Mouse (Mus musculus): Measurements from ENCODE around the gene Ucp3. TPM values are rescaled to one million over a fixed set of nuclear protein-coding genes. Genes with fewer than 3 reads are reported as not detected.
A peak's percentile ranks its signal among the peaks of the same experiment; 100 is the strongest.

Gene Ucp3
- polyA plus RNA-seq, 1 experiment from 2014 or later = not detected

GRCm38 (mm10) chr7:100448985-100449384, 23.8 kb upstream of the Ucp3 start:
- H3K27ac ChIP-seq (ENCODE audit: low read depth, low read length) = no peak overlapping the region
- WGBS = 94% methylated on average over 3 of the region's 3 CpGs
- no peak overlapping the region for H3K9ac ChIP-seq (ENCODE audit: low read length)
- H3K4me2 ChIP-seq (ENCODE audit: low read length) = no peak overlapping the region
- no peak for DNase-seq (ENCODE audit: low spot score)
- H3K4me1 ChIP-seq (ENCODE audit: control insufficient read depth, insufficient read depth, low read length) = no peaks in the 10 kb centered on the region
- no peaks in the 10 kb centered on the region for H3K9me3 ChIP-seq (replicated peaks; ENCODE audit: control insufficient read depth, low read length)
- no peak for ATAC-seq
- no peaks in the 10 kb centered on the region for H3K27me3 ChIP-seq (replicated peaks; ENCODE audit: control insufficient read depth, insufficient read depth, low read length)
- peaks cover 92% of the 10 kb centered on the region for H3K36me3 ChIP-seq (ENCODE audit: control insufficient read depth, insufficient read depth, low read length)
- no peak overlapping the region for H3K4me3 ChIP-seq (ENCODE audit: low read depth, low read length)

GRCm38 (mm10) chr7:100458153-100458552, 14.6 kb upstream of the Ucp3 start:
- ATAC-seq (no peak), DNase-seq (ENCODE audit: low spot score) (no peak)
- Histone ChIP-seq H3K4me2 (ENCODE audit: low read length) (no peak overlapping the region), H3K27me3 (replicated peaks; ENCODE audit: control insufficient read depth, insufficient read depth, low read length) (no peaks in the 10 kb centered on the region), H3K27ac (ENCODE audit: low read depth, low read length) (no peak overlapping the region), H3K4me3 (ENCODE audit: low read depth, low read length) (no peak overlapping the region), H3K9me3 (replicated peaks; ENCODE audit: control insufficient read depth, low read length) (no peaks in the 10 kb centered on the region), H3K36me3 (ENCODE audit: control insufficient read depth, insufficient read depth, low read length) (peaks cover 82% of the 10 kb centered on the region), H3K9ac (ENCODE audit: low read length) (no peak overlapping the region), H3K4me1 (ENCODE audit: control insufficient read depth, insufficient read depth, low read length) (no peaks in the 10 kb centered on the region)
- 57% methylated on average over 1 of the region's 1 CpGs for WGBS

DNA sequence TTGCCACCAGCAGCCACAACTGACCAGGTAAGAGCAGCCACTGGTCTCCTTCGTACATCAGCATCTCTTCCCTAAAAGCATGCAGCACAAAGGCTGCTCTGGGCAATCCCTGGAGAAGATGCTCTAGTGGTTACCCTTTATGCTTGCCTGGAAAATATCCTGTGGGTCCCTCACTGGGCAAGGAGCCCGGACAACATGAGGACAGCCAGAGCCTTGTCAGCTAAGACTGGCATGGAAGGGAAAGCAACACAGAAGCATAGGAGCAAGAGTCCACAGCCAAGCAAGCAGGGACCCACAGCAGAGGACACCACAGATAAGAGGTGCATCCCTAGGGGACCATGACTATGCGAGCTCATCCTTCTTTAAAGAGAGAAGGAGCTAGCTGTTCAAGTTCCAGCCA, 12.9 kb upstream of the Ucp3 start:
- peaks cover 76% of the 10 kb centered on the region for H3K36me3 ChIP-seq (ENCODE audit: control insufficient read depth, insufficient read depth, low read length)

DNA sequence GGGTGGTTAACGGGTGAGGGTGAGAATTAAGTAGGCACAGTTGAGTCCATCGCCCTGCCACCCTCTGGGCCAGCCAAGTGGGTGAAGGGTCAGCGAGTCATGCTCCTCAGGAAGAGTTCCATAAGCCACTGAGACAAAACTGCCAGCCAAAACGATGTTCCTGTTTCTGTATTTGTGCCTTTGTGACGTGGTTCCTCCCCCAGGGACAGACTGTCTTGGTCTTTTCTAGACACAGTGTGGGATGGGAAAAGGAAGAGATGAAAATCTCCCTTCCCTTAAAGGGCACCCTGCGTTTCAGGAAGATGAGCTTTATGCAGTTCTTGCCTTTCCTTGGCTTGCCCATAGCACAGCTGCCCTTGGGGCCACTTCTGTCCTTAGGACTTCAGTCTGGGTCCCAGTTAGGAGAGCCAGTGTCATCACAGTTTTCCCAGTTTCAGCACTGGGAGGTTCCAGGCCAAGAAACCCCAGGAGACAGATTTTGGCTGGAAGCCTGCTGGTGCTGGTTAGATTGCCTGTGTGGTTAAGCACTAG, 11.1 kb upstream of the Ucp3 start:
- Histone ChIP-seq H3K36me3 (ENCODE audit: control insufficient read depth, insufficient read depth, low read length) (peaks cover 70% of the 10 kb centered on the region), H3K9me3 (replicated peaks; ENCODE audit: control insufficient read depth, low read length) (no peaks in the 10 kb centered on the region), H3K27me3 (replicated peaks; ENCODE audit: control insufficient read depth, insufficient read depth, low read length) (no peaks in the 10 kb centered on the region), H3K4me1 (ENCODE audit: control insufficient read depth, insufficient read depth, low read length) (no peaks in the 10 kb centered on the region), H3K4me3 (ENCODE audit: low read depth, low read length) (no peak overlapping the region), H3K27ac (ENCODE audit: low read depth, low read length) (no peak overlapping the region), H3K9ac (ENCODE audit: low read length) (no peak overlapping the region), H3K4me2 (ENCODE audit: low read length) (no peak overlapping the region)
- no peak for ATAC-seq
- WGBS = 84% methylated on average over 6 of the region's 6 CpGs
- DNase-seq (ENCODE audit: low spot score) = no peak

More for the DNA sequence above, 12.9 kb upstream of the Ucp3 start:
- H3K4me1 ChIP-seq (ENCODE audit: control insufficient read depth, insufficient read depth, low read length) = no peaks in the 10 kb centered on the region
- H3K9me3 ChIP-seq (replicated peaks; ENCODE audit: control insufficient read depth, low read length) = no peaks in the 10 kb centered on the region
- no peak overlapping the region for H3K9ac ChIP-seq (ENCODE audit: low read length)
- WGBS = 97% methylated on average over 3 of the region's 3 CpGs
- ATAC-seq = no peak
- no peaks in the 10 kb centered on the region for H3K27me3 ChIP-seq (replicated peaks; ENCODE audit: control insufficient read depth, insufficient read depth, low read length)
- DNase-seq (ENCODE audit: low spot score) = no peak
- no peak overlapping the region for H3K27ac ChIP-seq (ENCODE audit: low read depth, low read length)
- H3K4me2 ChIP-seq (ENCODE audit: low read length) = no peak overlapping the region
- H3K4me3 ChIP-seq (ENCODE audit: low read depth, low read length) = no peak overlapping the region

DNA sequence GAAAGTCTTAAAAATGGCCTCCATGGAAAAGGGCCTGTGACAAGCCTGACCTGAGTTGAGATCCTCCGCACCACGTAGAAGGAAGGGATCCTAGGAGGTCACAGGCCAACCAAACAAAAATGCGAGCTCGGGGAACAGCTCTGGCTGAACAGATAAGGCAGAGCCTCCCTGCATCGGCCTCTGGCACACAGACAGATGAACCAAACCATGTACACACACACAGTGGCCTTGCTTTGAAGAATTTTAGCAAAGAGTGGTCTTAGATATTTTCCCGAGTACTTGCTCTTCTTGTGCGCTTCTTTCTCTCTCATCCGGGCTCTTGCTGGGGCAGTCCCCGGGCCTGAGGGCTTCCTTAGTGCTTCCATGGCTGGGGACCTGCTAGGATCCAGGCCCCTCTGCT, 9.6 kb upstream of the Ucp3 start:
- Histone ChIP-seq H3K27me3 (replicated peaks; ENCODE audit: control insufficient read depth, insufficient read depth, low read length) (no peaks in the 10 kb centered on the region), H3K27ac (ENCODE audit: low read depth, low read length) (no peak overlapping the region), H3K4me2 (ENCODE audit: low read length) (no peak overlapping the region), H3K4me1 (ENCODE audit: control insufficient read depth, insufficient read depth, low read length) (no peaks in the 10 kb centered on the region), H3K9ac (ENCODE audit: low read length) (no peak overlapping the region), H3K9me3 (replicated peaks; ENCODE audit: control insufficient read depth, low read length) (no peaks in the 10 kb centered on the region), H3K4me3 (ENCODE audit: low read depth, low read length) (no peak overlapping the region), H3K36me3 (ENCODE audit: control insufficient read depth, insufficient read depth, low read length) (peaks cover 57% of the 10 kb centered on the region)
- DNase-seq (ENCODE audit: low spot score) (no peak), ATAC-seq (no peak)
- WGBS = 91% methylated on average over 9 of the region's 9 CpGs

DNA sequence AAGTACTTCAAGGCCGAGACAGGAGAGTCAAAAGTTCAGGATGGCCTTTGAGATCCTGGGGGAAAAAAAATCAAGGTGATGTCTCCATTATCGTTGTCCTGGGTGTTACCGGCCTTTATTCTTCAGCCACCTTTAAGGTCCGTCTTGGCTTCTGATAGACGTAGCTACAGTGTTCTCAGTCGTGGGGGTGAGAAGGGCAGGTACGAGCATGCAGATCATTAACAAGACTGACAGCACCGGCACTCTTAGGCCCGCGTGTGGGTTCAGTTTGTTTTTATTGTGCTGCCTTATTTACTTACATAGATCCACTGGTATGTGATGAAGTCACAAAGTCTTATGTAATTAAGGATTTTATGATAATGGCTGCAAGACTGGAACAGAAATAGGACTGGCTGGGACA, 9.0 kb upstream of the Ucp3 start:
- Histone ChIP-seq H3K4me2 (ENCODE audit: low read length) (no peak overlapping the region), H3K27ac (ENCODE audit: low read depth, low read length) (no peak overlapping the region), H3K36me3 (ENCODE audit: control insufficient read depth, insufficient read depth, low read length) (peaks cover 55% of the 10 kb centered on the region), H3K4me3 (ENCODE audit: low read depth, low read length) (no peak overlapping the region), H3K9me3 (replicated peaks; ENCODE audit: control insufficient read depth, low read length) (no peaks in the 10 kb centered on the region), H3K9ac (ENCODE audit: low read length) (no peak overlapping the region), H3K27me3 (replicated peaks; ENCODE audit: control insufficient read depth, insufficient read depth, low read length) (no peaks in the 10 kb centered on the region), H3K4me1 (ENCODE audit: control insufficient read depth, insufficient read depth, low read length) (no peaks in the 10 kb centered on the region)
- no peak for ATAC-seq
- no peak for DNase-seq (ENCODE audit: low spot score)
- 92% methylated on average over 10 of the region's 10 CpGs for WGBS

DNA sequence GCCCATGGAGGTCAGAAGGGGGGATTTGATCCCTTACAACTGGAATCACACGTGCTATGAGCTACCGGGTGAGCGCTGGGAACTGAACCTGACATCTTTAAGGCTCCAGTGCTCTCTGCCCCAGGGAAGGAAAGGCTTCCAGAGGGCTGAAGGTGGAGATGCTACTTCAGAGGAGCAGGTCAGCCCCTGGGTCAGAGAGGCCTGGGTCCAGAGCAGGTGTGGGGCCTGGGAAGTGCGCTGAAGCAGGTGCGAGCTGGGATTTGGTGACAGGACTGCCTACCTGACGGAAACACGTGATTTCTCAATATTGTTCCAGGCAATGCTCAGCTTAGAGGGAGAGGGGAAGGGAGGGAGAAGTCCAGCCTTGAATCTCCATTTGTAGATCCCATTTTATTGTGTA, 8.5 kb upstream of the Ucp3 start:
- Histone ChIP-seq H3K27ac (ENCODE audit: low read depth, low read length) (no peak overlapping the region), H3K36me3 (ENCODE audit: control insufficient read depth, insufficient read depth, low read length) (peaks cover 56% of the 10 kb centered on the region), H3K9me3 (replicated peaks; ENCODE audit: control insufficient read depth, low read length) (no peaks in the 10 kb centered on the region), H3K4me3 (ENCODE audit: low read depth, low read length) (no peak overlapping the region), H3K4me1 (ENCODE audit: control insufficient read depth, insufficient read depth, low read length) (no peaks in the 10 kb centered on the region), H3K9ac (ENCODE audit: low read length) (no peak overlapping the region), H3K4me2 (ENCODE audit: low read length) (no peak overlapping the region), H3K27me3 (replicated peaks; ENCODE audit: control insufficient read depth, insufficient read depth, low read length) (no peaks in the 10 kb centered on the region)
- no peak for DNase-seq (ENCODE audit: low spot score)
- WGBS = 95% methylated on average over 7 of the region's 7 CpGs
- ATAC-seq = no peak

GRCm38 (mm10) chr7:100465248-100465647, 7.5 kb upstream of the Ucp3 start:
- H3K4me2 ChIP-seq (ENCODE audit: low read length) = no peak overlapping the region
- no peak overlapping the region for H3K9ac ChIP-seq (ENCODE audit: low read length)
- H3K36me3 ChIP-seq (ENCODE audit: control insufficient read depth, insufficient read depth, low read length) = peaks cover 57% of the 10 kb centered on the region
- H3K4me1 ChIP-seq (ENCODE audit: control insufficient read depth, insufficient read depth, low read length) = no peaks in the 10 kb centered on the region
- H3K27me3 ChIP-seq (replicated peaks; ENCODE audit: control insufficient read depth, insufficient read depth, low read length) = no peaks in the 10 kb centered on the region
- ATAC-seq (no peak), DNase-seq (ENCODE audit: low spot score) (no peak)
- no peaks in the 10 kb centered on the region for H3K9me3 ChIP-seq (replicated peaks; ENCODE audit: control insufficient read depth, low read length)
- no peak overlapping the region for H3K27ac ChIP-seq (ENCODE audit: low read depth, low read length)
- 94% methylated on average over 4 of the region's 4 CpGs for WGBS
- H3K4me3 ChIP-seq (ENCODE audit: low read depth, low read length) = no peak overlapping the region

DNA sequence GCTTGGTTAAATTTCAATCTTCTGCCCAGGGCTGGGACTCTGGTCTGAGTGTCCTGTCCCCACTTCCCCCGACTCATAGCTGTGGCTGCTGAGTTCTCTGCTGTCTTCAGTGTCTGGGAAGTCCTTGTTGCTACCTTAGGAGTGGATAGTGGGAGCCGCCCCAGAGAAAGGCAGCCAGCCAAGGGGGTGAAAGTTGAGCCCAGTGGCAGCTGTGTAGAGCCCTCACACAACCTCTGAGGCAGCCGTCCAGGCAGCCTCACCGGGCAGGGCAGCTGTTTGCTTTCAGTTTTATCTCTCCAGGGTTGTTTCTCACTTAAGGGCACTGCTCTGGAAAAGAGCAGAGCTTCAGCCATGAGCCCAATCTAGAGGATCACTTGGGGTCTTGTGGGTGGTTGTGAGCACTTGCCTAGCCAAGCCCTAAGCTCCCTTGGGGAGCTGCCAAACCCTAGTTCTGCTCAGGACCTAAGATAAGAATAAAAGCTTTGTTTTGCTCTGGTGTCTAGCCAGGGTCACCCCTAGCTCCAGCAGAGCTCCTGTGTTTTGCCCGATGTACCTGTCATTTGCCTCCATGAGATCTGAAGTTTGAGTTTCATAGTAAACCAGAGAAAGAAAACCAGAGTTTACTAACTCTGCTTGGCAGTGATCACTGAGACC, 7.0 kb upstream of the Ucp3 start:
- H3K27me3 ChIP-seq (replicated peaks; ENCODE audit: control insufficient read depth, insufficient read depth, low read length) = no peaks in the 10 kb centered on the region
- DNase-seq (ENCODE audit: low spot score) (peak; percentile 21), ATAC-seq (no peak)
- 78% methylated on average over 5 of the region's 5 CpGs for WGBS
- no peak overlapping the region for H3K9ac ChIP-seq (ENCODE audit: low read length)
- no peak overlapping the region for H3K4me3 ChIP-seq (ENCODE audit: low read depth, low read length)
- no peak overlapping the region for H3K27ac ChIP-seq (ENCODE audit: low read depth, low read length)
- peaks cover 55% of the 10 kb centered on the region for H3K36me3 ChIP-seq (ENCODE audit: control insufficient read depth, insufficient read depth, low read length)
- no peak overlapping the region for H3K4me2 ChIP-seq (ENCODE audit: low read length)
- no peaks in the 10 kb centered on the region for H3K9me3 ChIP-seq (replicated peaks; ENCODE audit: control insufficient read depth, low read length)
- H3K4me1 ChIP-seq (ENCODE audit: control insufficient read depth, insufficient read depth, low read length) = no peaks in the 10 kb centered on the region
